Mouse (Mus musculus): ENCODE measurements around the gene Gm11549.

Gene Gm11549

DNA sequence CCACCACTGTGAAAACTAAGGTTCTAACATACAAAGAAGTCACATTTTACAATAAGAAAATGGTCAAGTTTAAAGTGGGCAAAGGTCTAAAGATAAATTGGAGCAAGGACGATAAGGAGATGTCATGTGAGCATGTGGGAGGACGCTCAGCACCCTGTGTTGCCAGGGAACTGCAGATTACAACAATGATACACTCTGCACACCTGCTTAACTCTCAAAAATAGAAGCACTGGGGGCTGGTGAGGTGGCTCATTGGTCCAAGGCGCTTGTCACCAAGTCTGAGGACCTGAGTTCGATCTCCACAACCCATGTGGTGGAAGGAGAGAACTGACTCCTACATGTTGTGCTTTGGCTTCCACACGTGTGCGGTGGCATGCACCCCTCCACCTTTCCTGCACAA, 10.1 kb downstream of the Gm11549 start:
- no peak for DNase-seq (ENCODE audit: low spot score)

GRCm38 (mm10) chr3:36505809-36506735, 15.5 kb downstream of the Gm11549 start:
- no peak for DNase-seq (ENCODE audit: low spot score)

GRCm38 (mm10) chr3:36505306-36505705, 16.3 kb downstream of the Gm11549 start:
- no peak for DNase-seq (ENCODE audit: low spot score)

- DNase-seq (ENCODE audit: low spot score), result no peak
Observed at GRCm38 (mm10) chr3:36501546-36501945, 20.1 kb downstream of the Gm11549 start.

DNA sequence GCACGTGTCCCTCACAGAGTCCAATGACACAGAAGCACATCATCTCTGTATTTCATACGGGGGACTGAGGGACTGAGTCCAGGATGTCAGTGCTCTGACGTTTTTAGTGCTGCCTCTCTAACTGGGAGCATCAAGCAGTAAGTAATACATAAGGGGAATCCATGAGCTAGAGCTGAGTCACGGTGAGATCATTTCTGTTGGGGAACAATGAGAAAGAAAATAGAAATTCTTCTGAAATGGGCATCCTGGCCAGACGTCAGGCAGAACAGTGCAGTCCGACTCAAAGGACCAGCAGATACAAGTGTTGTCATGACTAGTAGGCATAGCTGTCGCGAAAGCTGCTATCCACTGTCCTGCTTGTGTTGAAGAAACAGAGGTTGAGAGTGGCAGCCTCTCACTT, 20.6 kb downstream of the Gm11549 start:
- no peak for DNase-seq (ENCODE audit: low spot score)

DNA sequence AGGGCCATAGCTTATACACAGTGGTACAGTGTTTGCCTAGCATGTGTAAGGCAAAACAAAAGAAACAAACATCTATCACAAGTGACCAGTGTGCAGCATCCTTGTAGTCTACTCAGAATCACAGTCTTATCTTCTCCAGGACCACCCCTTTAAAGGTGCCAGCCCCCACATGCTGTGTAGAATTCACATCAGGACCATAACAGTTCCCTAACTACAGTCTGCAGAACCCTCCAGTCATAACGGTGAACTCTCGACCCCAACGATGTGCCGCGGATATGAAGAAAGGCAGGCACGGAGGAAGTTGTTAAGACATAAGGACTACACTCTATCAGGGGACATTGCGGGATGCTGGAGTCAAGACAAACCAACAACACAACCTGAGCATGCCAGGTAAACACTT, 22.2 kb downstream of the Gm11549 start:
- no peak for DNase-seq (ENCODE audit: low spot score)

DNA sequence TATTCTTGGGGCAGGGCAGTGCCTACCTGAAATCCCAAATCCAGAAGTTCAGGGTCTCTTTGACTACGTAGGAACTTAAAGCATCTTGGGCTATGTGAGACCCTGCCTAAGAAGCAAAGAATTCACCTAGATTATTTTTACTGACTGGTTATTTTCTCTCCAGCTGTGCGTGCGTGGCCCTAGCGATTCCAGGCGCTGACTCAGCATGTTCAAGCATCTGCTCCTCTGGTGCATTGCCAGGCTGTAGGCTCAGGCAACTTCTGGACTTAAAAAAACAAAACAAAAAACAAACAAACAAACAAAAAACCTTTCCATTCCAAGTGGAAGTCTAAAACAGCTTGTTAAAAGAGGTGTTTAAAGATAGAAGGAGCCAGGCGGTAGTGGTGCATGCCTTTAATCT, 23.4 kb downstream of the Gm11549 start:
- no peak for DNase-seq (ENCODE audit: low spot score)

DNA sequence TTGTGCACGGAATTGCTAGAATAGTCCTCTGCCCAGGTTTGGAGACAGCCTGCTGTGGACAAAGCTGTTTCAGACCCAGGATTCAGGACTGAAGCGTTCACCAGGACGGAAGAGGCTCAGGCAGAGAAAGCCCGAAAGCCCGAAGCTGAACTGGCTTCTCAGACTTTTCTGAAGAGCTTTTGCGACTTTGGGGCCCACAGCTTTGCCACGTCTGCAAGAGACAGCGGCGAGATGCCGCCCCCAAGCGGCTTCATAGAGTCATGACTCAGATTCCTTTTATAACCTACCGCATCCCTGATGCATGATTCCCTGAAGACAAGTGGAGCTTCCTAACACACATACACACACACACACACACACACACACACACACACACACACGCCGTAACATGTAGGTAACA, 24.9 kb downstream of the Gm11549 start:
- peak; percentile 86 for DNase-seq (ENCODE audit: low spot score)

DNA sequence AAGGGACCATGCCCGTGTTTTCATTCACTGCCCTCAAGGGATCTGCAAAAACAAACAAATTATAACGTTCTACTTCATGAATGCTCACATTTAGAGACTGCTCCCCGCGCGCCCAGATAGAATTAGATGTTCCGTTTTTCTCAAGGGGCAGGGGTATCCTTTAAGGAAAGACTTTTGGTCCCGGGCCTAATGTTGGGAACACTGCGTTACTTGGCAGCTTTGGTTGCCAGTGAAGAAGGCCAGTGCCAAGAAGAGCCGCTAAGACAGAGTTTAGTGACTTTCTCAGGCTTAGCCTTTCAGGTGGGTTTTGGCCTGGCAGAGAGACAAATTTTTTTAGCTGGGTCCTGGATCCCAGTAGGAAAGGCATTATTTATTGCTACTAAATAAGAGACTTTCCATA, 25.3 kb downstream of the Gm11549 start:
- no peak for DNase-seq (ENCODE audit: low spot score)

DNA sequence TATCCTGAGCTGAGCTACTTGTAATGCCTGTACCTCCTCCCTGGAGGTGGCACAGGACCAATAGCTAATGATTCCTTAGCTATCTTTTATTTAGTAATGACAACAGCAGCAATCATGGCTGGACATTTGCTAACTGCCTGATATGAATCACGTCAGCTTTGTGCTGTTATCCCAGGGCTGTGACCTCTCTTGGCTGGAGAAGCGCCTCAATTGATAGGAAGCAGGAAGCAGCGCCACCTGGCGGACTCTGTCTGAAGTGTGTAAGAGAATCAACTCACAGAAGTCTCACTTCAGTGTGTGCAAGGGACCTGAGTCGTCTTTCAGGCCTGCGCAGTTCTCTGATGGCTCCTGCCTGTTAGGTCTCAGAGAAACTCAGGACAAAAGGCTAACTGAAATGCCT, 26.2 kb downstream of the Gm11549 start:
- DNase-seq (ENCODE audit: low spot score), result peak; percentile 97

GRCm38 (mm10) chr3:36494613-36495012, 27.0 kb downstream of the Gm11549 start:
- DNase-seq (ENCODE audit: low spot score), result no peak

DNA sequence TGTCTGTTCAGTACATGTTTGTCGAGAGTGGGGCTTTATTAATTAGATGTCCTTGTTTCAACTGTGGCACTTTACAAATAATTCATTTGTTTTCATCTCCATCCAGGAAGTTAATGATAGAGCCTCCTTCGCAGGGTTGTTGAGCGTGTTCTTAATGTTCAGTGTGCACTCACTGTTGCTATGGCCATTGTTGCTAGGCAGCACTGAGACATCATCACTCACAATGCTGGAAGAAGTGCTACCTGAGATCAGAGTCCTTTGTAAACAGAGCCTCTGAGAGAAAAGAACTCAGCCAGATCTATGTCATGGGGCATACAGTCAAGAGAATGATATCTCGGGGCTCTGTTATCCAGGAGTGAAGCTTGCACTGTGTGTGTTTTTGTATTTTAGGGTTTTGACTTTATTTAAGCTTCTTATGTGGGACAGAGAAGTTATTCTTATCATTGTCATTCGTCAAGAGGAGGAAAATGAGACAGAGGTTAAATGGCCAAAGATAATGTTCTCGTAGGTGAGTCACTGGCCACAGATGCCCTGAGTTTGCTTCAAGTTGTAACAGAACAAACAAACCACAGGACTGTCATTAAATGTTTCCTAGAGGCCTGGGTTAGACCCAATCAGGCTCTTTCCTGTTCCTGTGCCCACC, 27.9 kb downstream of the Gm11549 start:
- no peak for DNase-seq (ENCODE audit: low spot score)

GRCm38 (mm10) chr3:36492716-36493391, 28.8 kb downstream of the Gm11549 start:
- DNase-seq (ENCODE audit: low spot score), result no peak

DNA sequence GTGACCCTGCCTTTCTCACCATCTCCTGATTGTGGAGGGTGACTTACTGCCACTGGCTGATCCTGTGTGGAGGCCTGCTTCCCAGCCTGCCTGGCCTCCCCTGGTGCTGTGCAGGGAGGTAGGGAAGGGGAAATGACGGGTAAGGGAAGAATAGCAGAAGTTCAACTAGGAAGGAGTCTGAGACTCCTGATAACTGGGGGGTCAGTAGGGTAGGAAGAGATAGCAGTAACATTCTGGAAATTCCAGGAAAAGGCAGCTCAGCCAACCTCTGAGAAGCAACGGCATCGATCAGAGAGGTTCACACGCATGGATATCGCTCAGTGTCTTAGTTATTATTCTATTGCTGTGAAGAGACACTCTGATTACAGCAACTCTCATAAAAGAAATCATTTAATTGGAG, 30.1 kb downstream of the Gm11549 start:
- DNase-seq (ENCODE audit: low spot score), result no peak

- no peak for DNase-seq (ENCODE audit: low spot score)
Observed at GRCm38 (mm10) chr3:36489590-36489910, 32.1 kb downstream of the Gm11549 start.

DNA sequence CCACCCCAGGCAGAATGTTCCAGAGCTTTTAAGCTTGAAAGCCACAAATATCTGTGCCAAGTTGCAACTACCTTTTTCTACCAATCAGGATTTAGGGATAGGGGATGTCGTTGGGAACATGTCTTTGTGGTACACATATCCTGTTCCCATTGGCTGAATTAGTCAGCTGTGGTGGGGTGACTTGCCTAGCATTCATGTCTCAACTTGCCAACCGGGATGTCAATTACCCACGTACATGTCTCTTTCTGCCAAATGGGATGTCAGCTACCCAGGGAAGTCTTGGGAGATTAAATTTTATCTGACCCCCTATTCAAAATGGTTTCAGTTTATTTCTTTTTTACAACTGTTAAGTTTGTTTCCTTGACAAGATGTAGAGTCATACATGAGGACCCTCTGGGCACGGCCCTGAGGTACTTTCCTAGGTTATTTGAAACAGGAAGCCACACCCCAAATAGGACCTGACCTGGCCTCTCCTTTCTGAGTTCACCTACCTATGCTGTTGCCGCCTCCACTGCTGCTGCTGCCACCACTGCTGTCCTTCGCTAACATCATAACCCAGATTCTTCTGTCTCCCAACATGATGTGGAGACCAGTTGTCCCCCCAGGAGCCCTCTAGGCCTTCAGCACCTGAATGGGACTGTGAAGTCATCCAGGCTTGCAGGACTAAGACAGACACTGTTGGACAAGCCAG, 32.6 kb downstream of the Gm11549 start:
- DNase-seq (ENCODE audit: low spot score), result no peak

GRCm38 (mm10) chr3:36488367-36488766, 33.2 kb downstream of the Gm11549 start:
- no peak for DNase-seq (ENCODE audit: low spot score)

GRCm38 (mm10) chr3:36486881-36487280, 34.7 kb downstream of the Gm11549 start:
- no peak for DNase-seq (ENCODE audit: low spot score)

DNA sequence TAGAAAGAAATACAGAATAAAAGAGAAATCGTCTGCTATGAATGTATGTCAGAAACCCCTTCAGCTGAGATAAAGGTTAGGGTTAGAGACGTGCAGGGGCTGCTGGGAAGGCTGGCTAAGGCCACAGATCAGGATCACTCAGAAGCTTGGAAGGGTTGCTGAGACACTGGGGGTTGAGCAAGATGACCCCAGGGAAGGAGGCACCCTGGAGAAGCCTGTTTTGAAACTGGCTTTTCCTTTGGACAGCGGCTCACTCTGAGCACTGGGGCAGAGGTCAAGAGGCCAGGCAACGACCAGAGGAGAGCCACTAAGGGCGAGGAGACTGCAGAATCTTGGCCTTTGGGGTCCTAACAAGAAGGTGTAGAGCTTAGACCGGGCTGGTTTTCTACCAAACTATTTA, 35.4 kb downstream of the Gm11549 start:
- DNase-seq (ENCODE audit: low spot score), result peak; percentile 67

GRCm38 (mm10) chr3:36484292-36484691, 37.3 kb downstream of the Gm11549 start:
- DNase-seq (ENCODE audit: low spot score), result no peak

- no peak for DNase-seq (ENCODE audit: low spot score)
Observed at GRCm38 (mm10) chr3:36482940-36483339, 38.7 kb downstream of the Gm11549 start.

- peak; percentile 75 for DNase-seq (ENCODE audit: low spot score)
Observed at GRCm38 (mm10) chr3:36481776-36482193, 39.8 kb downstream of the Gm11549 start.
